Mouse (Mus musculus): ENCODE measurements around the gene Sh3d21.

GRCm38 (mm10) chr4:126115871-126116521, 47.3 kb downstream of the Sh3d21 start:
- TF ChIP-seq CTCF (IDR thresholded peaks at IDR 0.05) (no peak), POLR2A (IDR thresholded peaks at IDR 0.05; ENCODE audit: insufficient read depth, low read depth, low read length) (no peak)

All from heart, adult 2 months (tissue).